Mouse (Mus musculus) adrenal gland (tissue): ENCODE results near the gene Mylk.

Experiments used
- intact Hi-C: fragments of 180-260 bp; cut with DNase I; formaldehyde crosslinking; loops from one replicate; pipeline ENCODE4 v1.15.1; 2025

Mylk gene

GRCm38 (mm10) chr16:34976630-34977029, 231.6 kb downstream of the Mylk start:
- intact Hi-C loops: no loop called here

- intact Hi-C loops: no loop called here
Measured at GRCm38 (mm10) chr16:34978018-34978417, 233.0 kb downstream of the Mylk start.

GRCm38 (mm10) chr16:34981009-34981408, 236.0 kb downstream of the Mylk start:
- intact Hi-C loops: no loop called here

GRCm38 (mm10) chr16:34984203-34985030, 239.4 kb downstream of the Mylk start:
- intact Hi-C loops: no loop called here

GRCm38 (mm10) chr16:34985031-34985346, 240.0 kb downstream of the Mylk start:
- intact Hi-C loops: no loop called here

GRCm38 (mm10) chr16:34986211-34986825, 241.3 kb downstream of the Mylk start:
- intact Hi-C loops: no loop called here

- intact Hi-C loops: no loop called here
Measured at GRCm38 (mm10) chr16:34991365-34991764, 246.4 kb downstream of the Mylk start.

- intact Hi-C loops: no loop called here
Measured at GRCm38 (mm10) chr16:34992854-34993253, 247.8 kb downstream of the Mylk start.

- intact Hi-C loops: no loop called here
Measured at GRCm38 (mm10) chr16:34993694-34994330, 248.8 kb downstream of the Mylk start.

GRCm38 (mm10) chr16:34994641-34995141, 249.7 kb downstream of the Mylk start:
- intact Hi-C loops: no loop called here

GRCm38 (mm10) chr16:34996133-34996532, 251.1 kb downstream of the Mylk start:
- intact Hi-C loops: no loop called here

GRCm38 (mm10) chr16:34997052-34997451, 252.0 kb downstream of the Mylk start:
- intact Hi-C loops: no loop called here

- intact Hi-C loops: no loop called here
Measured at GRCm38 (mm10) chr16:34997576-34997975, 252.6 kb downstream of the Mylk start.

GRCm38 (mm10) chr16:34999016-34999415, 254.0 kb downstream of the Mylk start:
- intact Hi-C loops: no loop called here

GRCm38 (mm10) chr16:34999986-35000385, 255.0 kb downstream of the Mylk start:
- intact Hi-C loops: no loop called here

GRCm38 (mm10) chr16:35000923-35001560, 256.0 kb downstream of the Mylk start:
- intact Hi-C loops: no loop called here

- intact Hi-C loops: no loop called here
Measured at GRCm38 (mm10) chr16:35004356-35004755, 259.3 kb downstream of the Mylk start.

- intact Hi-C loops: no loop called here
Measured at GRCm38 (mm10) chr16:35004756-35005155, 259.7 kb downstream of the Mylk start.

- intact Hi-C loops: no loop called here
Measured at GRCm38 (mm10) chr16:35006251-35006650, 261.2 kb downstream of the Mylk start.

- intact Hi-C loops: no loop called here
Measured at GRCm38 (mm10) chr16:35007361-35007760, 262.4 kb downstream of the Mylk start.

- intact Hi-C loops: no loop called here
Measured at GRCm38 (mm10) chr16:35008447-35008846, 263.4 kb downstream of the Mylk start.

- intact Hi-C loops: no loop called here
Measured at GRCm38 (mm10) chr16:35013501-35013900, 268.5 kb downstream of the Mylk start.
